Mouse (Mus musculus): ENCODE results near the gene Col7a1.

- no peak for TF ChIP-seq CTCF (IDR thresholded peaks at IDR 0.05)
- TF ChIP-seq EP300 (IDR thresholded peaks at IDR 0.05) = no peak
Observed at GRCm38 (mm10) chr9:108996411-108996810, 43.0 kb downstream of the Col7a1 start.
